Mouse (Mus musculus) lung, embryonic 14.5 days (tissue): Measurements from ENCODE around the gene 2310061I04Rik. TPM values are rescaled to one million over a fixed set of nuclear protein-coding genes. Genes with fewer than 3 reads are reported as not detected.

ENCODE experiments used
- ATAC-seq: fragments of 200-750 bp; cut with Nextera tagmentation; 2 replicates; pipeline ENCODE4 v1.8.0; 2017; ENCODE audit warnings: mild to moderate bottlenecking, moderate TSS enrichment, moderate library complexity; ENCODE audit not compliant: insufficient read depth
- DNase-seq: peaks from one replicate; pipeline ENCODE4 v3.0.0-alpha.2; 2015
- H3K27ac ChIP-seq: fragments of 300-500 bp; sonication (generic); 2 replicates; pipeline ENCODE4 v1.5.1; 2014; ENCODE audit warnings: low read depth, mild to moderate bottlenecking, moderate library complexity
- H3K27me3 ChIP-seq: fragments of 300-500 bp; sonication (generic); 2 replicates; pipeline ENCODE4 v1.6.1; 2014; ENCODE audit warnings: low read length, control low read depth; ENCODE audit not compliant: insufficient read depth
- H3K36me3 ChIP-seq: fragments of 300-500 bp; sonication (generic); 2 replicates; pipeline ENCODE4 v1.6.1; 2014; ENCODE audit warnings: control low read depth; ENCODE audit not compliant: insufficient read depth
- H3K4me1 ChIP-seq: fragments of 300-500 bp; sonication (generic); 2 replicates; pipeline ENCODE4 v1.6.1; 2014; ENCODE audit warnings: antibody characterized with exemption, control low read depth; ENCODE audit not compliant: insufficient read depth
- H3K4me2 ChIP-seq: fragments of 300-500 bp; sonication (generic); 2 replicates; pipeline ENCODE4 v1.6.1; 2014; ENCODE audit warnings: mild to moderate bottlenecking
- H3K4me3 ChIP-seq: fragments of 300-500 bp; sonication (generic); 2 replicates; pipeline ENCODE4 v1.5.1; 2014; ENCODE audit warnings: low read depth, low read length
- H3K9ac ChIP-seq: fragments of 300-500 bp; sonication (generic); 2 replicates; pipeline ENCODE4 v1.6.1; 2014
- H3K9me3 ChIP-seq: fragments of 300-500 bp; sonication (generic); 2 replicates; pipeline ENCODE4 v1.6.1; 2016; ENCODE audit warnings: low read depth, low read length, control low read depth
- CTCF ChIP-seq: IDR thresholded peaks from 2 replicates; pipeline ENCODE4 v1.5.1; 2016; ENCODE audit warnings: antibody characterized with exemption, low read depth
- WGBS: fragments of 180-500 bp; shearing (Covaris S2); extraction: QIAGEN DNeasy Blood & Tissue Kit; methylation state at CpG from one replicate; pipeline ENCODE4 v1.1.7; 2014; 5-methylcytosine and 5-hydroxymethylcytosine counted together
- polyA plus RNA-seq: library from polyadenylated mRNA; unstranded; fragments of >200 nt; fragmentation: Nextera tagmentation; extraction: Ambion mirVana; gene quantifications from 2 replicates; pipeline ENCODE4 v1.2.1, GENCODE M21; 2014

The 2310061I04Rik gene
- polyA plus RNA-seq, 1 experiment from 2014 or later = 25.4 TPM

- no peaks in the 10 kb centered on the region for H3K27me3 ChIP-seq
- no peaks in the 10 kb centered on the region for H3K4me1 ChIP-seq
- DNase-seq (no peak), ATAC-seq (no peak)
- TF ChIP-seq CTCF = no peak
- H3K4me2 ChIP-seq = no peak overlapping the region
- H3K9ac ChIP-seq = no peak overlapping the region
- H3K9me3 ChIP-seq = no peaks in the 10 kb centered on the region
- H3K4me3 ChIP-seq = no peak overlapping the region
- H3K36me3 ChIP-seq = peaks cover 68% of the 10 kb centered on the region
- 87% methylated on average over 2 of the region's 2 CpGs for WGBS
- H3K27ac ChIP-seq = no peak overlapping the region
Observed at GRCm38 (mm10) chr17:35929534-35929933, 32.3 kb upstream of the 2310061I04Rik start.

GRCm38 (mm10) chr17:35927471-35927870 lies 30.2 kb upstream of the 2310061I04Rik start:
- Histone ChIP-seq H3K4me1 (no peaks in the 10 kb centered on the region), H3K27me3 (no peaks in the 10 kb centered on the region), H3K27ac (no peak overlapping the region), H3K9me3 (no peaks in the 10 kb centered on the region), H3K9ac (no peak overlapping the region), H3K36me3 (peaks cover 80% of the 10 kb centered on the region), H3K4me2 (no peak overlapping the region), H3K4me3 (no peak overlapping the region)
- 28% methylated on average over 1 of the region's 1 CpGs for WGBS
- ATAC-seq = no peak
- no peak for DNase-seq
- no peak for TF ChIP-seq CTCF

GRCm38 (mm10) chr17:35923281-35923680 lies 26.1 kb upstream of the 2310061I04Rik start:
- H3K36me3 ChIP-seq = peaks cover 58% of the 10 kb centered on the region
- no peak for ATAC-seq

DNA sequence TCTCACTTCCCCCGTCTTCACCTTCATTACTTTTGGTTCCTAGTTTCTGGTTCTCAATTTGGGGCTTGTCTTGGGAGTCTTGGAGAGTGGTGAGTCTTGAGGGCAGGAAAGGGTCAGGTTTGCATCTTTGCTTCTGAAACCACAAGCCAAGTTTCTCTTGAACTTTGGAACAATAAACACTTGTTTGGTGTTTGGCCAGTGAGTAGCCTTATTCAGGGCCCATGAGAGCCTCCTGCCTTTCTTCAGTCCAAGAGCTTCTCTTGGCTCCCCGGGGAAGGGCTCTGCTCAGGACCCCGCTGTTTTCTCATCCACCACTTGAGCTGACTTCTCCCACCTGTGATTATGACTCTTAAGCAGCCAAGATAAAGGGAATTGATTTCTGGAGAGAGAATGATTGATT lies 25.3 kb upstream of the 2310061I04Rik start:
- H3K9me3 ChIP-seq = no peaks in the 10 kb centered on the region
- H3K36me3 ChIP-seq = peaks cover 54% of the 10 kb centered on the region
- ATAC-seq (no peak), DNase-seq (no peak)
- H3K27ac ChIP-seq = no peak overlapping the region
- no peak overlapping the region for H3K9ac ChIP-seq
- H3K4me3 ChIP-seq = no peak overlapping the region
- H3K4me2 ChIP-seq = no peak overlapping the region
- 84% methylated on average over 3 of the region's 3 CpGs for WGBS
- no peaks in the 10 kb centered on the region for H3K27me3 ChIP-seq
- TF ChIP-seq CTCF = no peak
- peaks cover 11% of the 10 kb centered on the region for H3K4me1 ChIP-seq

More at GRCm38 (mm10) chr17:35923281-35923680, 26.1 kb upstream of the 2310061I04Rik start:
- 91% methylated on average over 4 of the region's 4 CpGs for WGBS
- Histone ChIP-seq H3K9me3 (no peaks in the 10 kb centered on the region), H3K27ac (no peak overlapping the region), H3K4me1 (peaks cover 11% of the 10 kb centered on the region), H3K4me2 (no peak overlapping the region), H3K9ac (no peak overlapping the region), H3K4me3 (no peak overlapping the region), H3K27me3 (no peaks in the 10 kb centered on the region)
- no peak for TF ChIP-seq CTCF
- DNase-seq = no peak

GRCm38 (mm10) chr17:35921710-35922109 lies 24.5 kb upstream of the 2310061I04Rik start:
- no peak overlapping the region for H3K9ac ChIP-seq
- H3K4me2 ChIP-seq = no peak overlapping the region
- H3K36me3 ChIP-seq = peaks cover 53% of the 10 kb centered on the region
- H3K27ac ChIP-seq = no peak overlapping the region
- no peaks in the 10 kb centered on the region for H3K9me3 ChIP-seq
- DNase-seq (no peak), ATAC-seq (no peak)
- H3K27me3 ChIP-seq = no peaks in the 10 kb centered on the region
- no peak for TF ChIP-seq CTCF
- no peak overlapping the region for H3K4me3 ChIP-seq
- 76% methylated on average over 4 of the region's 4 CpGs for WGBS
- peaks cover 11% of the 10 kb centered on the region for H3K4me1 ChIP-seq

- Histone ChIP-seq H3K4me1 (peaks cover 11% of the 10 kb centered on the region), H3K9ac (no peak overlapping the region), H3K36me3 (peaks cover 46% of the 10 kb centered on the region), H3K9me3 (no peaks in the 10 kb centered on the region), H3K4me3 (no peak overlapping the region), H3K4me2 (peak overlapping the region; percentile 100; the same call in 1 of the 2 replicates), H3K27ac (peak overlapping the region; percentile 99), H3K27me3 (no peaks in the 10 kb centered on the region)
- TF ChIP-seq CTCF = peak; percentile 72
- DNase-seq (peak; percentile 87), ATAC-seq (no peak)
- WGBS = 60% methylated on average over 5 of the region's 5 CpGs
Observed at GRCm38 (mm10) chr17:35920862-35921562, 23.8 kb upstream of the 2310061I04Rik start.

- Histone ChIP-seq H3K27me3 (no peaks in the 10 kb centered on the region), H3K4me1 (peaks cover 11% of the 10 kb centered on the region), H3K4me3 (no peak overlapping the region), H3K9me3 (no peaks in the 10 kb centered on the region), H3K36me3 (peaks cover 40% of the 10 kb centered on the region), H3K4me2 (peak overlapping the region; percentile 100; the same call in 1 of the 2 replicates), H3K9ac (no peak overlapping the region), H3K27ac (peak overlapping the region; percentile 99)
- peak; percentile 23 for DNase-seq
- no peak for TF ChIP-seq CTCF
- no peak for ATAC-seq
- WGBS = 64% methylated on average over 1 of the region's 1 CpGs
Observed at GRCm38 (mm10) chr17:35920384-35920783, 23.2 kb upstream of the 2310061I04Rik start.
